Mouse (Mus musculus) stomach, postnatal 0 days (tissue): ENCODE results near the gene Tdo2.

Source experiments
- CTCF ChIP-seq: IDR thresholded peaks from 2 replicates; pipeline ENCODE4 v1.5.1; 2016; ENCODE audit warnings: antibody characterized with exemption, low read depth, mild to moderate bottlenecking, moderate library complexity
- EP300 ChIP-seq: optimal IDR thresholded peaks from 2 replicates; pipeline ENCODE3; 2016; ENCODE audit warnings: antibody characterized with exemption

DNA sequence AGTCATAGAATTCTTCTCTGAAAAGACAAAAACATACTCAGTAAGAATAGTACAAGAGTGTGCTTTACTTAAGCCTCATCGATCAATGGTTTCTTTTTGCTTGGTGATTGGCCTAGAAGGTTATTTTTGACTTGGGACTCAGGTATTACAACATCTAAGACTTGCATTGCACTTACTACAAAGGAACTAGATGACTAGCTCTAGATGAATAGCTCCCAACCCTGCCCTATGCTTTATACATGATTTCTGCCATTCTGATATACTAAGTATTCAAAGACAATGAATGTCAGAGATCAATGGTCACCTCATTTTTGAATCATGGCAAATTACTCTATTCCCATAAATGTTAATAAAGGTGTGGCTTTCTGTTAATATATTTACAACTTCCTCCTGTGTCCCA, 31.0 kb upstream of the Tdo2 start:
- TF ChIP-seq EP300 (peak; percentile 66), CTCF (no peak)
